Mouse (Mus musculus) CH12.LX (cell line): ENCODE results near the gene Rlbp1. TPM values are rescaled to one million over a fixed set of nuclear protein-coding genes. Genes with fewer than 3 reads are reported as not detected.

ENCODE experiments used
- DNase-seq: peaks from one replicate; pipeline ENCODE4 v3.0.0-alpha.2; 2013; ENCODE audit errors: extremely low read depth
- H3K27ac ChIP-seq: 2 replicates; pipeline ENCODE4 v1.5.1; 2012; ENCODE audit warnings: low read depth, mild to moderate bottlenecking, control low read depth, moderate library complexity; ENCODE audit not compliant: insufficient read depth
- H3K27me3 ChIP-seq: replicated peaks from 2 replicates; pipeline ENCODE3; 2012; ENCODE audit warnings: inconsistent platforms
- H3K36me3 ChIP-seq, 2 experiments: replicated peaks in 1 of 2; 2 replicates each; pipeline versions ENCODE3 to v1.6.1; 2012; ENCODE audit warnings: inconsistent platforms in 1 of 2, low read length in 1 of 2, mild to moderate bottlenecking in 1 of 2, mixed read lengths in 1 of 2, moderate library complexity in 1 of 2; ENCODE audit not compliant: control insufficient read depth in 1 of 2, insufficient read depth in 1 of 2
- H3K4me1 ChIP-seq, 2 experiments: 2 replicates each; pipeline ENCODE4 v1.6.1; 2012; ENCODE audit warnings: inconsistent platforms in 1 of 2, moderate library complexity in 1 of 2; ENCODE audit not compliant: insufficient read depth in 2 of 2, control insufficient read depth in 1 of 2
- H3K4me2 ChIP-seq: 2 replicates; pipeline ENCODE4 v1.6.1; 2012; ENCODE audit warnings: low read depth, mild to moderate bottlenecking, control low read depth; ENCODE audit not compliant: poor library complexity, insufficient read depth, severe bottlenecking
- H3K4me3 ChIP-seq, 3 experiments: fragments of 150-350 bp in 1 of 3; sonication (generic) in 1 of 3; replicated peaks in 1 of 3; 2 replicates each; pipeline versions ENCODE3 to v1.5.1; 2011 to 2012; ENCODE audit warnings: low read depth in 2 of 3, low read length in 2 of 3, mild to moderate bottlenecking in 2 of 3, moderate library complexity in 2 of 3, control low read depth in 1 of 3, improper control_type of control experiment in 1 of 3, inconsistent platforms in 1 of 3, mixed read lengths in 1 of 3; ENCODE audit not compliant: poor library complexity in 1 of 3
- H3K79me2 ChIP-seq: replicated peaks from 2 replicates; pipeline ENCODE4 v1.6.1; 2012; ENCODE audit warnings: mild to moderate bottlenecking, moderate library complexity; ENCODE audit not compliant: control insufficient read depth, poor library complexity, insufficient read depth, severe bottlenecking; ENCODE audit errors: extremely low read depth
- H3K9ac ChIP-seq: 2 replicates; pipeline ENCODE4 v1.6.1; 2012; ENCODE audit warnings: low read depth, mild to moderate bottlenecking, control low read depth, moderate library complexity; ENCODE audit not compliant: insufficient read depth
- H3K9me3 ChIP-seq: replicated peaks from 2 replicates; pipeline ENCODE3; 2012; ENCODE audit warnings: low read length, inconsistent platforms, mixed read lengths
- CHD1 ChIP-seq: IDR thresholded peaks from 2 replicates; pipeline ENCODE4 v1.6.1; 2012; ENCODE audit warnings: low read depth, low read length, improper control_type of control experiment, inconsistent platforms
- CHD2 ChIP-seq: IDR thresholded peaks from 2 replicates; pipeline ENCODE4 v1.6.1; 2011; ENCODE audit warnings: low read length, improper control_type of control experiment
- CTCF ChIP-seq, 2 experiments: IDR thresholded peaks in 1 of 2; conservative IDR thresholded peaks in 1 of 2; 2 replicates each; pipeline ENCODE4 v1.5.1; 2011 to 2012; ENCODE audit warnings: low read depth in 2 of 2, low read length in 2 of 2, improper control_type of control experiment in 1 of 2, inconsistent platforms in 1 of 2, mild to moderate bottlenecking in 1 of 2, moderate library complexity in 1 of 2
- E2F4 ChIP-seq: IDR thresholded peaks from 2 replicates; pipeline ENCODE4 v1.6.1; 2011; ENCODE audit warnings: low read depth, low read length, improper control_type of control experiment; ENCODE audit not compliant: insufficient replicate concordance
- EP300 ChIP-seq: IDR thresholded peaks from 2 replicates; pipeline ENCODE4 v1.6.1; 2011; ENCODE audit warnings: low read length, improper control_type of control experiment
- HCFC1 ChIP-seq: IDR thresholded peaks from 2 replicates; pipeline ENCODE4 v1.6.1; 2012; ENCODE audit warnings: low read depth, mild to moderate bottlenecking, inconsistent platforms, low read length, improper control_type of control experiment
- IRF4 ChIP-seq: IDR thresholded peaks from 2 replicates; pipeline ENCODE4 v1.6.1; 2014; ENCODE audit warnings: low read depth, mild to moderate bottlenecking, inconsistent platforms, low read length, improper control_type of control experiment
- MAFK ChIP-seq: IDR thresholded peaks from 2 replicates; pipeline ENCODE4 v1.6.1; 2011; ENCODE audit warnings: low read length, improper control_type of control experiment; ENCODE audit not compliant: insufficient replicate concordance
- MAX ChIP-seq: IDR thresholded peaks from 2 replicates; pipeline ENCODE4 v1.6.1; 2011; ENCODE audit warnings: low read length, improper control_type of control experiment
- MAZ ChIP-seq: IDR thresholded peaks from 2 replicates; pipeline ENCODE4 v1.6.1; 2012; ENCODE audit warnings: low read depth, mild to moderate bottlenecking, inconsistent platforms, low read length, improper control_type of control experiment, moderate library complexity
- MEF2A ChIP-seq: IDR thresholded peaks from 2 replicates; pipeline ENCODE4 v1.6.1; 2014; ENCODE audit warnings: low read depth, mild to moderate bottlenecking, inconsistent platforms, low read length, improper control_type of control experiment, borderline replicate concordance
- NELFE ChIP-seq: IDR thresholded peaks from 2 replicates; pipeline ENCODE4 v1.6.1; 2011; ENCODE audit warnings: low read depth, low read length, improper control_type of control experiment
- NRF1 ChIP-seq: IDR thresholded peaks from 2 replicates; pipeline ENCODE4 v1.6.1; 2014; ENCODE audit warnings: low read depth, mild to moderate bottlenecking, inconsistent platforms, low read length, improper control_type of control experiment, moderate library complexity
- POLR2A ChIP-seq: IDR thresholded peaks from 2 replicates; pipeline ENCODE4 v1.6.1; 2011; ENCODE audit warnings: low read depth, mild to moderate bottlenecking, improper control_type of control experiment, low read length
- POLR2AphosphoS2 ChIP-seq: IDR thresholded peaks from 2 replicates; pipeline ENCODE4 v1.6.1; 2011; ENCODE audit warnings: low read depth, low read length, improper control_type of control experiment
- SIN3A ChIP-seq: IDR thresholded peaks from 2 replicates; pipeline ENCODE4 v1.6.1; 2012; ENCODE audit warnings: low read length, improper control_type of control experiment, inconsistent platforms
- SMC3 ChIP-seq: IDR thresholded peaks from 2 replicates; pipeline ENCODE4 v1.6.1; 2011; ENCODE audit warnings: low read depth, low read length, improper control_type of control experiment
- USF1 ChIP-seq: IDR thresholded peaks from 2 replicates; pipeline ENCODE4 v1.6.1; 2014; ENCODE audit warnings: low read depth, mild to moderate bottlenecking, inconsistent platforms, low read length, improper control_type of control experiment
- USF2 ChIP-seq: conservative IDR thresholded peaks from 2 replicates; pipeline ENCODE4 v1.6.1; 2011; ENCODE audit warnings: low read depth, low read length, improper control_type of control experiment
- ZC3H11A ChIP-seq: IDR thresholded peaks from 2 replicates; pipeline ENCODE4 v1.6.1; 2012; ENCODE audit warnings: low read depth, mild to moderate bottlenecking, inconsistent platforms, low read length, improper control_type of control experiment
- dilution Hi-C: fragments of 300-500 bp; cut with MboI; formaldehyde crosslinking; loops from 2 replicates; pipeline ENCODE4 v1.14.3; 2020; ENCODE audit warnings: low sequenced_read_pairs; ENCODE audit not compliant: extremely low pct_unique_long_range_greater_than_20kb, extremely low pct_ligation_motif_present
- in situ Hi-C: fragments of 300-500 bp; cut with MboI; formaldehyde crosslinking; loops from 3 replicates; pipeline ENCODE4 v1.14.3; 2019; ENCODE audit warnings: low sequenced_read_pairs, low pct_ligation_motif_present, low pct_unique_long_range_greater_than_20kb, mixed read lengths
- polyA plus RNA-seq: library from polyadenylated mRNA; unstranded; fragments of >175 nt; gene quantifications from 2 replicates; pipeline ENCODE4 v1.2.1, GENCODE M21; 2012; ENCODE audit warnings: low read depth; ENCODE audit not compliant: insufficient read length
- total RNA-seq, 2 experiments: library from RNA; depleted of rRNA; stranded (reverse); fragments of 300-350 nt in 1 of 2; fragments of >200 nt in 1 of 2; gene quantifications; 2 replicates each; pipeline ENCODE4 v1.2.3; 2012 to 2014

Rlbp1 gene
- total and polyA plus RNA-seq, 3 experiments: 2.5 to 24.2 (median 8.4) TPM

GRCm38 (mm10) chr7:79397446-79397963, 10.7 kb upstream of the Rlbp1 start:
- in situ Hi-C loops (no loop called here), dilution Hi-C loops (no loop called here)
- no peak for TF ChIP-seq USF2
- Histone ChIP-seq H3K9ac (no peak overlapping the region), H3K79me2 (no peaks in the 10 kb centered on the region), H3K36me3 (peaks cover 7 to 71% of the 10 kb centered on the region in 2 experiments), H3K27me3 (no peaks in the 10 kb centered on the region), H3K4me1 (peaks cover 4 to 17% of the 10 kb centered on the region in 2 experiments), H3K27ac (no peak overlapping the region), H3K4me3 (no peak overlapping the region), H3K9me3 (no peaks in the 10 kb centered on the region), H3K4me2 (no peak overlapping the region)
- no peak for DNase-seq

GRCm38 (mm10) chr7:79395186-79395585, 8.3 kb upstream of the Rlbp1 start:
- no peak for TF ChIP-seq EP300
- no peak for TF ChIP-seq IRF4
- TF ChIP-seq CHD2: no peak
- no peak for TF ChIP-seq CHD1
- TF ChIP-seq E2F4: no peak
- no peak for TF ChIP-seq POLR2A
- no peak for TF ChIP-seq NRF1
- no peak for TF ChIP-seq POLR2AphosphoS2
- TF ChIP-seq CTCF (conservative IDR thresholded peaks at IDR 0.05 in 1 of 2, IDR thresholded peaks at IDR 0.05 in 1 of 2; ENCODE audit: low read depth in 2 of 2, low read length in 2 of 2): no peak
- no peak for TF ChIP-seq SMC3
- no peak for TF ChIP-seq SIN3A
- no peak for TF ChIP-seq USF2
- no peak for TF ChIP-seq USF1
- no peak for TF ChIP-seq ZC3H11A
- TF ChIP-seq MAX: no peak
- no peak for TF ChIP-seq HCFC1
- TF ChIP-seq MEF2A: no peak
- no peak for TF ChIP-seq MAFK
- TF ChIP-seq NELFE: no peak
- TF ChIP-seq MAZ: no peak
- Histone ChIP-seq H3K9me3 (no peaks in the 10 kb centered on the region), H3K79me2 (no peaks in the 10 kb centered on the region), H3K9ac (no peak overlapping the region), H3K4me3 (no peak overlapping the region), H3K4me2 (no peak overlapping the region), H3K27me3 (no peaks in the 10 kb centered on the region), H3K4me1 (peaks cover 4 to 23% of the 10 kb centered on the region in 2 experiments), H3K27ac (no peak overlapping the region), H3K36me3 (peaks cover 7 to 49% of the 10 kb centered on the region in 2 experiments)
- in situ Hi-C loops: no loop called here
- DNase-seq: no peak
- dilution Hi-C loops: no loop called here
